Mouse (Mus musculus) liver, embryonic 14.5 days (tissue): ENCODE results near the gene Gm10061.

Experiments used
- CTCF ChIP-seq: IDR thresholded peaks from 2 replicates; pipeline ENCODE4 v1.5.1; 2016; ENCODE audit warnings: antibody characterized with exemption, low read depth, control low read depth
- EP300 ChIP-seq: IDR thresholded peaks from 2 replicates; pipeline ENCODE4 v1.6.1; 2016; ENCODE audit warnings: antibody characterized with exemption, low read depth

DNA sequence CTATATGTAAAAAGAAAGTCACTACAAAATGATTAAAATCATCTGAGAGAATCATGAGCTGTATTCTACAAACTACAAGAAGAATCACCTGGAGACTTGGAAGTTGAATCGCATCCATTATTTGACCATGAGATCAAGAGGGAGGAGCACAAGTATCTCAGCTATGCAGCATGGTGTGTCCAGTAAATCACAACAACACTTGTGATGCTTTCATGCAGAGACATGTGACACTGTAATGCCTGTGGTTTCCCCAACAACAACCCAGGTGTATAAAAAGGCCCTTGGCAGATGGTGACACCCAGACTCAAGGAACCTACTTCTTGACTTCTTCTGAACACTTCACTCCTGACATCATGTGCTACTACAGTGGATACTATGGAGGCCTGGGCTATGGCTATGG lies at the start of gene Gm10061:
- TF ChIP-seq EP300 (no peak), CTCF (no peak)
